Mouse (Mus musculus) left cerebral cortex, adult 9 months (tissue): ENCODE data around the gene Ttk.

Experiments
- DNase-seq, 2 experiments: peaks; one replicate each; pipeline ENCODE4 v3.0.0; 2022; ENCODE audit warnings: low spot score in 2 of 2

Ttk gene

GRCm38 (mm10) chr9:83893767-83894330 is 59.4 kb downstream of the Ttk start:
- DNase-seq, result no peak

GRCm38 (mm10) chr9:83902086-83902485 is 67.6 kb downstream of the Ttk start:
- no peak for DNase-seq

GRCm38 (mm10) chr9:83905820-83906219 is 71.3 kb downstream of the Ttk start:
- DNase-seq, result no peak

GRCm38 (mm10) chr9:83907017-83907416 is 72.5 kb downstream of the Ttk start:
- DNase-seq, result no peak

GRCm38 (mm10) chr9:83909836-83910235 is 75.3 kb downstream of the Ttk start:
- no peak for DNase-seq

DNA sequence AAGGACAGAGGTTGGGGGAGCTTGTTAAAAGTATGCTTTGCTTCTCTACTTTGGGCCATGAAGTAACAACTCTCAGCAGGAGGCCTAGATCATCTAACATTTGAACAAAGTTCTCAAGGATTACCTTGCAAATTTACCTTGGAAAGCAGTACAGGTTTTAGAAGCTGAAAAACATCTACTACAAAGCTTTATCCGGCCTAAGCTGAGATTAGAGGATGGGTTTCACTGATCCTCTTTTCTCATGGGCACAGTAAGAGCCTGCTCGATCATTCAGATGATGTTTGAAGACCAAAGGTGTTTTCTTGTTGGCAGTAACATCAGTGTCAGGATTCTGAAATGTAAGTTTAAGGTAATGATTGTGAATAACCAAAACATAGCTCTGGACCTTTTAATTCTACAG is 76.4 kb downstream of the Ttk start:
- DNase-seq, result no peak
